Mouse (Mus musculus): ENCODE data around the gene Hspa2. TPM values are rescaled to one million over a fixed set of nuclear protein-coding genes. Genes with fewer than 3 reads are reported as not detected.

The Hspa2 gene
- polyA plus RNA-seq, 1 experiment from 2014 or later = 26.2 TPM

- CTCF ChIA-PET = no interaction called here
- DNase-seq (ENCODE audit: low read depth, low spot score) (no peak), ATAC-seq (no peak)
- in situ Hi-C loops (cut with MboI; ENCODE audit: low pct_unique_long_range_greater_than_20kb) = loop anchor here (5.0 kb wide), 1 partner anchor 42 kb away; no protein-coding TSS in a partner anchor
- POLR2A ChIA-PET = no interaction called here
- no peak for TF ChIP-seq CTCF (IDR thresholded peaks at IDR 0.05)
- no peaks in the 10 kb centered on the region for H3K27me3 ChIP-seq
Measured at GRCm38 (mm10) chr12:76405183-76405970, 1.4 kb downstream of the Hspa2 start.

GRCm38 (mm10) chr12:76405971-76406370, 2.0 kb downstream of the Hspa2 start:
- ChIA-PET CTCF (interaction anchor here (1.2 kb wide), 1 partner anchor 40 kb away, joined by 3 read pairs; no protein-coding TSS in a partner anchor), POLR2A (no interaction called here)
- DNase-seq (ENCODE audit: low read depth, low spot score) (no peak), ATAC-seq (no peak)
- H3K27me3 ChIP-seq = no peaks in the 10 kb centered on the region
- in situ Hi-C loops (cut with MboI; ENCODE audit: low pct_unique_long_range_greater_than_20kb) = loop anchor here (5.0 kb wide), 1 partner anchor 41 kb away; no protein-coding TSS in a partner anchor
- TF ChIP-seq CTCF (IDR thresholded peaks at IDR 0.05) = no peak

- no peak for TF ChIP-seq CTCF (IDR thresholded peaks at IDR 0.05)
- ATAC-seq (no peak), DNase-seq (ENCODE audit: low read depth, low spot score) (no peak)
- CTCF ChIA-PET = interaction anchor here (1.2 kb wide), 3 partner anchors 9 to 39 kb away, joined by 3 read pairs; no protein-coding TSS in a partner anchor
- POLR2A ChIA-PET = interaction anchor here (0.6 kb wide), 2 partner anchors 27 to 66 kb away, joined by 3 to 6 read pairs; no protein-coding TSS in a partner anchor
- no peaks in the 10 kb centered on the region for H3K27me3 ChIP-seq
- in situ Hi-C loops (cut with MboI; ENCODE audit: low pct_unique_long_range_greater_than_20kb) = loop anchor here (5.0 kb wide), 1 partner anchor 40 kb away; no protein-coding TSS in a partner anchor
Measured at GRCm38 (mm10) chr12:76407184-76407583, 3.2 kb downstream of the Hspa2 start.

GRCm38 (mm10) chr12:76409166-76409565, 5.2 kb downstream of the Hspa2 start:
- DNase-seq (ENCODE audit: low read depth, low spot score) (no peak), ATAC-seq (no peak)
- H3K27me3 ChIP-seq = no peaks in the 10 kb centered on the region
- no peak for TF ChIP-seq CTCF (IDR thresholded peaks at IDR 0.05)
- ChIA-PET POLR2A (no interaction called here), CTCF (no interaction called here)
- in situ Hi-C loops (cut with MboI; ENCODE audit: low pct_unique_long_range_greater_than_20kb) = loop anchor here (5.0 kb wide), 1 partner anchor 38 kb away; no protein-coding TSS in a partner anchor

DNA sequence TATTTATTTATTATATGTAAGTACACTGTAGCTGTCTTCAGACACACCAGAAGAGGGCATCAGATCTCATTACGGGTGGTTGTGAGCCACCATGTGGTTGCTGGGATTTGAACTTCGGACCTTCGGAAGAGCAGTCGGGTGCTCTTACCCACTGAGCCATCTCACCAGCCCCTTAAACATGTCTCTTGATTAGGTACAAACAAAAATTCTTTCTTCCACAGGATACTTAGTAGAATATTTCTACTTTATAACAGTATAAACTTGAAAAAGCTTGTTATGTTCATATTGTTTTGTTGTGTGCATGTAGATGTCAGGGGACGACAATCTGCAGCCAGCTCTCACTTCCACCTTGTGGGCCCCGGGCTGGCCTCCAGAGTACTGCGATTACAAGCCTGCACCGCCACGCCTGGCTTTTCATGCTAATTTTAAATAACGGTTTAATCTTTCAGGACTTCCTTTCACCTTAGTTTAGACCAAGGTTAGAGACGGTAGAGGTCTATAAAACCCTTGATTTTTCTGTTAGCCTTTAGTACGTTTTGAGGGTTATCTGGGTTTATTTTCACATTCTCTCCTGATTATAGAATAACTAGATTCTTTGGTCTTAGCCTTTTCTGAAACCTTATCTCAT, 11.5 kb downstream of the Hspa2 start:
- in situ Hi-C loops (cut with MboI; ENCODE audit: low pct_unique_long_range_greater_than_20kb) = no loop called here
- POLR2A ChIA-PET = no interaction called here
- no peaks in the 10 kb centered on the region for H3K27me3 ChIP-seq
- no peak for TF ChIP-seq CTCF (IDR thresholded peaks at IDR 0.05)
- CTCF ChIA-PET = no interaction called here
- ATAC-seq = no peak
- DNase-seq (ENCODE audit: low read depth, low spot score) = no peak

DNA sequence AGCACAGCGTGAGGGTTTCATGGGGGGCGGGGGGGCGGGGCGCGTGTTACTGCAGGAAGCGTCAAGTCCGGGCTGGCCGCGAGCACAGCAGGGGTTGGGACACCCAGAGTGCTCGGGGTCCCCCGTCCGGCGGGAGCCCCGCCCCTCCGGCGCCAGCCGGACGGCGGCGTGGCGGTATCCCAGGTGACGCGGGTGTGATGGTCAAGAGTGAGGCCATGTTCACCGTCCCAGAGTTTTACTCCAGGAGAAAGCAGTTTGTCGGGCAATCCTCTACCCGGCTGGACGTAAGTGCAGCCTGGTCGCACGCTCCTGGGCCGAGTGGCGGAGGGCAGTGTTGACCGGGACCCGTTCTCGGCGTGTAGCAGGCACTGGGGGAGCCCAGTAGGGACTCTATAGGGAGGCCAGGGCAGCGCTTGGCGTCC, 13.5 kb downstream of the Hspa2 start, which contains the start of gene Ppp1r36:
Gene Ppp1r36, plus strand, starts transcription at position 106 of the 422 bp plus-strand sequence.
- no peak for TF ChIP-seq CTCF (IDR thresholded peaks at IDR 0.05)
- no peak for DNase-seq (ENCODE audit: low read depth, low spot score)
- no peak for ATAC-seq
- CTCF ChIA-PET = no interaction called here
- in situ Hi-C loops (cut with MboI; ENCODE audit: low pct_unique_long_range_greater_than_20kb) = no loop called here
- POLR2A ChIA-PET = no interaction called here
- H3K27me3 ChIP-seq = no peaks in the 10 kb centered on the region

DNA sequence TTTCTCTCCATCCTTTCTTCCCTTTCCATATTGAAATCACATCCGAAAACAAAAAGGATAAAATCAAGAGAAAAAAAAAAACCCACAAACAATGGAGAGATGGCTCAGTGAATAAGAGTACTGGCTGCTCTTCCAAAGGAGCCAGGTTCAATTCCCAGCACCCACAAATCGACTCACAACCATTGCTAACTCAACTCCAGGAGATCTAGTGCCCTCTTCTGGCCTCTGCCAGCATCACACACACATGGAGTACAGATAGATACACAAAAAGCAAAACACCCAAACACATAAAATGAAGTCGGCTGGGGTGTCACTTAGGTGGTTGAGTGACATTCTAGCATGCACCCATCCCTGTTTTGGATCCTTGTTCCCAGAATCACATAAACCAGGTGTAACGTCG, 14.4 kb downstream of the Hspa2 start:
- H3K27me3 ChIP-seq = no peaks in the 10 kb centered on the region
- in situ Hi-C loops (cut with MboI; ENCODE audit: low pct_unique_long_range_greater_than_20kb) = no loop called here

DNA sequence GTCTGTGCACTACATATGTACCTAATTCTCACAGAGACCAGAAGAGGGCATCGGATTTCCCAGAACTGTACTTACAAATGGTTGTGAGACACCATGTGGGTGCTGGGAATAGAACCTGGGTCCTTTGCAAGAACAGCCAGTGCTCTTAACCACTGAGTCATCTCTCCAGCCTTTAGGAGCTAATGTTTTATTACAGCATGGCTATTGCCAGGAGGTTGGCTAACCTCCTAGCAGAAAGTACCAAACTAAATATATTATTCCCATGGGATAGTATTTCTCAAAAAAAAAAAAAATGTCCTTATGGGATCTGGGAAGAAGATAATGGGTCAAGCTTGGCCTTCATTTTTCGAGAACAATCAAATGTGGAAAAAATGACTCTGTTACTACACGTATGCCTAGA, 21.3 kb downstream of the Hspa2 start:
- POLR2A ChIA-PET = no interaction called here
- no peak for TF ChIP-seq CTCF (IDR thresholded peaks at IDR 0.05)
- ATAC-seq (no peak), DNase-seq (ENCODE audit: low read depth, low spot score) (no peak)
- CTCF ChIA-PET = no interaction called here
- no peaks in the 10 kb centered on the region for H3K27me3 ChIP-seq
- in situ Hi-C loops (cut with MboI; ENCODE audit: low pct_unique_long_range_greater_than_20kb) = no loop called here

More for the DNA sequence above, 14.4 kb downstream of the Hspa2 start:
- ChIA-PET CTCF (no interaction called here), POLR2A (no interaction called here)
- no peak for TF ChIP-seq CTCF (IDR thresholded peaks at IDR 0.05)
- DNase-seq (ENCODE audit: low read depth, low spot score) = no peak
- ATAC-seq = no peak

DNA sequence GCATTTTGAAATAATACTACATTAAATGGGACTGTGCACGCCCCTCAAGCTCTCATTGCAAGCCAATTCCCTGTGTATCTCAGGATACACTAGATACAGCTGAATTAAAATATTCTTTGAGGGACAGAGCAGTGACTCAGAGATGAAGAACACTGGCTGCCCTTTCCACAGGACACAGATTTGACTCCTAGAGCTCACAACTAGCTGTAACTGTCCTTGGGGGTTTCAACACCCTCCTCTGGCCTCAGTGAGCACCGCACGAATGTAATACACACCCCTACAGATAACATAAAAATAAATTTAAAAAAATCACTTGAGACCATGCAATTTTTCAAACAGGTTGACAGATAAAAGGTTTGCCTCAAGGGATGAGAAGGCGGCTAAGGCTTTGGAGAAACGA, 23.6 kb downstream of the Hspa2 start:
- no peaks in the 10 kb centered on the region for H3K27me3 ChIP-seq
- in situ Hi-C loops (cut with MboI; ENCODE audit: low pct_unique_long_range_greater_than_20kb) = no loop called here
- POLR2A ChIA-PET = no interaction called here
- no peak for DNase-seq (ENCODE audit: low read depth, low spot score)
- ATAC-seq = no peak
- no peak for TF ChIP-seq CTCF (IDR thresholded peaks at IDR 0.05)
- CTCF ChIA-PET = no interaction called here

GRCm38 (mm10) chr12:76430879-76431406, 27.0 kb downstream of the Hspa2 start:
- POLR2A ChIA-PET = interaction anchor here (1.0 kb wide), 1 partner anchor 23 kb away, joined by 3 read pairs; no protein-coding TSS in a partner anchor
- ATAC-seq = no peak
- in situ Hi-C loops (cut with MboI; ENCODE audit: low pct_unique_long_range_greater_than_20kb) = no loop called here
- CTCF ChIA-PET = no interaction called here
- no peaks in the 10 kb centered on the region for H3K27me3 ChIP-seq
- no peak for DNase-seq (ENCODE audit: low read depth, low spot score)
- no peak for TF ChIP-seq CTCF (IDR thresholded peaks at IDR 0.05)

GRCm38 (mm10) chr12:76431431-76431830, 27.5 kb downstream of the Hspa2 start:
- DNase-seq (ENCODE audit: low read depth, low spot score) (no peak), ATAC-seq (no peak)
- ChIA-PET CTCF (no interaction called here), POLR2A (interaction anchor here (1.0 kb wide), 1 partner anchor 23 kb away, joined by 3 read pairs; no protein-coding TSS in a partner anchor)
- no peaks in the 10 kb centered on the region for H3K27me3 ChIP-seq
- in situ Hi-C loops (cut with MboI; ENCODE audit: low pct_unique_long_range_greater_than_20kb) = no loop called here
- TF ChIP-seq CTCF (IDR thresholded peaks at IDR 0.05) = no peak
